Mouse (Mus musculus): ENCODE data around the gene Stmn3.

DNA sequence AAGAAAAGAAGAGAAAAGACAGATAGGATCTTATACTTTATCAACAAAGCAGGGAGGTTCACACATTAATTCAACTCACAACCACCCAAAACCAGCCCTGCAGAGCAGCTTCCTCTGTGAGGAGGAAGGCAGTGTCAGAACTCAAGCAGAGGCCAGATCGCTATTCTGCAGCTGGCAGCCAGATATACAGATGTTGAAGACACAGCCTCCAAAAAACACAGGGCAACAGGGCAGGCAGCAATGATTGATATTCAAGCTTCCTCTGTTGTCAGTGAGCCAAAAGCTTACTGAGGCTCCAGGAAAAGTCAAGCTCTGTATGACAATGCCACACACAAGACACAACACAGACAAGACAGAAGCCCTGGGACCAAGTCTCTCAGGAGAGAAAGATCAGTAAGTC is 37.5 kb downstream of the Stmn3 start:
- no peak for TF ChIP-seq CTCF (conservative IDR thresholded peaks at IDR 0.05; ENCODE audit: insufficient read depth, insufficient read length, low read depth, low read length)
- TF ChIP-seq POLR2A (IDR thresholded peaks at IDR 0.05; ENCODE audit: low read depth, low read length) = no peak

Measured in kidney, adult 2 months (tissue).